Mouse (Mus musculus) CD4-positive helper T cell, adult 2 months (primary cell): ENCODE results near the gene Fgb.
A peak's percentile ranks its signal among the peaks of the same experiment; 100 is the strongest.

Experiments
- DNase-seq: peaks from one replicate; pipeline ENCODE4 v3.0.0-alpha.2; 2012; ENCODE audit warnings: low read depth, missing footprints, low spot score

Fgb gene

DNA sequence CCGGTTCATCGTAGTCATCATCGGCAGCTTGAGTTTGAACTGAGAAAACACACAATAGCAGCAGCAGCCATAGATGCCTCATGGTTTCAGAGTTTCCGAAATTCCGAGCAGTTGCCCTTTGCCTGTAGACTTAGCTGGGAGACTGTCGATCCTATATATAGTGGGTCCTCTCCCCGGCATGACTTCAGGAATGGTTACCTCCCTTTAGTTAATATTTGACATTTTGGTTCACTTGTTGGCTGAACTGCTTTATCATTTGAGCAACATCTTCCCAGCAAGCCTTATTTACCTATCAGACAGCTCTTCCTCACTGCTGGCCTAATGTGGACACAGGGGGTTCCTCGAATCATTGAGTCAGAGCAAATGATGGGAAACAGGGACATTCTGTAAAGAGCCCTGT lies at the start of gene Fgb:
Gene Fgb, minus strand, starts transcription at position 184 of the 400 bp plus-strand sequence.
- DNase-seq = no peak

DNA sequence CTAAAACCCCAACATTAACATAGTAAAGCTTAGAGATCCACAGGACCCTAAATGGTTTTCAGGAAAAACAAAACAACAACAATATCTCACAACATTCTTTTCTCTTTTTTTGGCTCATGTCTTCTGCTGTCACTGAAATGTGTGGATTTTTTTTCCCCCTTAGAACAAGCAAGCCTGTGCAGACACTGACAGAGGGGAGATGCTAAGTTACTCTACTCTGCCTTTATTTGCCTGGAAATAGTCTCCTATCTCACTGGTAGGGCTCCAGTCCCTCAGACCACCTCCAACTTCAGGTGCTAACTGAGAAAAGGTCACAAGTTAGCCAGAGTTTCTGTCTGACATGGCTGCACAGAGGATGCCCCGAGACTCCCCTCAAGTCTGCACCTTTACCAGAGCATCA lies 49.5 kb upstream of the Fgb start:
- DNase-seq = no peak

DNA sequence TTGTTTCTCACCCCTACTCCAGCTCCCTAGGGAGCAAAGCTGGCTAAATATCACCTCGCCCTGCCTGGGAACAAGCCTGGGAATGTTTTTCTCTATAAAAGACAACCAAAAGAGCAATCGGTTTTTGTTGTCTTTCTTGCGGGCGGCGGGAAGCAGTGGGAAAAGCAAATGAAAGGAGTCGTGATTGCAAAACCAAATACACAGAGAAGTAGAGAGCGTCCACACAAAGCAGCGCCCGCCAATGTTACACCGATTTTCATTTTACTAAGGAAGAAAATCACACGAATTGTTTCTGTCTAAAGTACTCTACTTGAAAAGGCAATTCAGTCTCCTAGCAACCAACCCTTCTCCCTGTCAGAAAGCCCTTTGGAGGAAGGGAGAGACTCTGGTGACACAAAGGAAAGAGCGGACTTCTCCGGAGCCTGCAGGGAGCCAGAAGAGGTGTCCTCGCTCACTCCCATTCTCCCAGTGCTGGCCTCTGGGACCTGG lies 48.9 kb upstream of the Fgb start:
- DNase-seq = no peak

DNA sequence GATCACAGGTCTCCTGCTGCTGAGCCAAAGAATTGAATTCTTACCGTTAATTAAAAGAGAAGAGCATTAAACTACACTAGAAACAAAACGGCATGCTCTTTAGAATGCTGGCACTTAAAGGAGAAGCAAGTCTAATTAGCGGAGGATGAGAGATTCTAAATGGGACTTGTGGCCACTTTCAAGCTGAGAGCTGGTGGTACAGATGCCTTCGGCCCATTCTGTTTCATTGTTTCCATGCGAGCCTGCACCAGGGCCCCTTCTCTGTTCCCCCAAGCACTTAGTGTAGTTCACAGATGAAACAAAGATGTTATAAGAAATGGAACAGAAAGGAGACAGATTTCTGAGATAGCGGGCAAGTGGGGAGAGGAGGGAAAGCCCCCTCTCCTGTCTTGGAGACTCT lies 47.9 kb upstream of the Fgb start:
- DNase-seq = no peak

DNA sequence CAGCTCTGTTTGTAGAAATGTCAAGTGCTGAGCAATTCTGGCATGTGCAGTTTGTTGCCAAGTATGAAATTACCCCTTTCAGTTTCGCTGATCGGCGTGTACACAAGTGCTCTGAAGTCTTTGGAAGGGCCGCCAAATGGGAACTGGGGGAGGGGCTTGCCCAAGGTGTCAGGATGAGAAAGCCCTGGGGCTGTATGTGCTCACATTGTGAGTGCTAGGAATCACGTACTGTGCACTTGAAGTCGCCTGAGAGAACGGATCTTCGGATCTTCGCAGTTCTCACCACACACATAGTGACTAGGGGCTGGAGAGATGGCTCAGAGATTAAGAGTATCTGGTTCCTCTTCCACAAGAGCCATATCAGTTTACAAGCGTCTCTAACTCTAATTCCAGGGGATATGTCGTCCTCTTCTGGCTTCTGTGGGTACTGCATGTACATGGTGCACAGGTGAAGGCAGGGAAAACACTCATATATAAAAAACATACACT lies 30.9 kb upstream of the Fgb start:
- peak; percentile 58 for DNase-seq

- no peak for DNase-seq
Observed at GRCm38 (mm10) chr3:83076563-83076962, 26.9 kb upstream of the Fgb start.

- DNase-seq = no peak
Observed at GRCm38 (mm10) chr3:83070231-83070630, 20.6 kb upstream of the Fgb start.

- DNase-seq = no peak
Observed at GRCm38 (mm10) chr3:83068869-83069268, 19.2 kb upstream of the Fgb start.

- no peak for DNase-seq
Observed at GRCm38 (mm10) chr3:83067920-83068319, 18.3 kb upstream of the Fgb start.

DNA sequence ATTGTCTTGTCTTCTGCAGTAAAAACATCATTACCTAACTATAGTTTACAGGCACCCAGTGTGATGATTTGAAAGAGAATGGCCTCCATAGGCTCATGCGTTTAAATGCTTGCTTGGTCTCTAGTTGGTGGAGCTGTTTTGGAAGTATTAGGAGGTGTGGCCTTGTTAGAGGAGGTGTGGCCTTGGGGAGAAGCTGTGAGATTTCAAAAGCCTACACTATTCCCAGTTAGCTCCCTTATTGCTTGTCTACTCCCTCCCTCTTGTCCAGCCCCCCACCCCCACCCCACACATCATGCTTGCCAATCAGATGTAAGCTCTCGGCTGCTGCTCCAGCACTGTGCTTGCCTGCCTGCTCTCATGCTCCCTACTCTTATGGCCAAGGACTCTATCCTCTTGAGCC lies 7.4 kb upstream of the Fgb start:
- no peak for DNase-seq

DNA sequence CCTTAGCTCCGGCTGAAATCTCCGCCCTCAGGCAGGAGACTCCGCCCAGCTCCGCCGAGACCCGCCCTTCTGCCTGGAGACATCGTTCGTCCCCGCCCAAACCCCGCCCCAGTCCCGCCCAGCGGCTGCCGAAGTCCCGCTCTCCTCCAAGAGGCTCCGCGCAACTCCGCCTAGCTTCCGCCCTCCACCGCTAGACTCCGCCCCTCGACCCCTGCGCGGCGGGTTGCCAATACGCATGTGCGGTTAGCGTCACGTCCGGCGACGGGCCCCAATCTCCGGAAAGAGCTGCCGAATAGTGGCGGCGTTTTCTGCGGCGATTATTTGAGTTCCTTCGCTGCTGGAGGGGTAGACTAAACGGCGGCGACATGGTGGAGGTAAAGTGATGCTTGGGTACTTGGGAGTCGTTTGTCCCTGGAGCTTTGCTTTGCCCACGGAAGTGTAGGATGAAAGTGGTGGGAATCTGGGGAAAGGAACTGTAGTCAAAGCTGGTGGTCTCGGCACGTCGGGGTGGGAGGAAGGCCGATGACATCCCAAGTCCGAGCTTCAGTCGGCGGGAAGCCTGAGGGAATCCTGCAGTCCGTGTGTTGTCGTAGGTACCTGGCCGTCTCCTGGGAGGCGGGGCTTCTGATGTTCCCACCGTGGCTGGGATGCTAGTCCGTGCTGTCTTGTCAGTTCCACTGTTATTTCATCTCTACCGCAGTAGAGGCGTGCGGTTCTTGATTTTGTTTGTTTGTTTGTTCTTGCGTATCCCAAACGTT lies 5.8 kb upstream of the Fgb start, which contains the start of gene Plrg1:
Gene Plrg1, plus strand, starts transcription at position 242 of the 758 bp plus-strand sequence.
- peak; percentile 98 for DNase-seq

DNA sequence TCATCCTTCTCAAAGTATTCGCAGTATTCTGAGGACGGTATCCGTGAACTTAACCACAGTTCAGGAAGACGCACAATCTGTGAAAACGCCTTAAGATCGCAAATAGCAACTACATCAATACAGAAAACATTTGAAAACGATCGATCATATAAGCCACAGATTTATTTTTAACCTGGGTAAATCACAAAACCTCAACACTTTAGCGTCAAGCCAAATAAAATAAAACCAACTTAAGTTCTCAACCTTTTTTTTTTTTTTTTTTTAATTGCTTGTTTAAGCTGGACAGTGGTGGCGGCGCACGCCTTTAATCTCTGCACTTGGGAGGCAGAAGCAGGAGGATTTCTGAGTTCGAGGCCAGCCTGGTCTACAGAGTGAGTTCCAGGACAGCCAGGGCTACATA lies 5.1 kb upstream of the Fgb start:
- no peak for DNase-seq

DNA sequence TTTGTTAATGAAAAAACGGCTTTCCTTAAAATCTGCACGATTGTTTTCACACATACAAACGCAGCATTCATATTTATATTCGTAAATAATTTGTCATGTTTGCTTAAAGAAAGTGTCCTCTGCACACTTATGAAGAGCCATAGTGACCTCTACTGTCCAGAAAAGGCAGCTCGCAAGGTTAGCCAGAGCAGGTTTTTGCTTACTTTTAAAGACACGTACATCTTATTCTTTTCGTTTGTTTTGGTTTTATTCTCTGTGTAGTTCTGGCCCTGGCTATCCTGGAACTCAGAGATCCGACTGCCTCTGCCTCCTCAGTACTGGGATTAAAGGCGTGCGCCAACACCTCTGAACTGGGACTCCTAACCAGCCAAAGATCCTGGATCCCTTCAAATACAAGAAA lies 4.1 kb upstream of the Fgb start:
- DNase-seq = peak; percentile 48

DNA sequence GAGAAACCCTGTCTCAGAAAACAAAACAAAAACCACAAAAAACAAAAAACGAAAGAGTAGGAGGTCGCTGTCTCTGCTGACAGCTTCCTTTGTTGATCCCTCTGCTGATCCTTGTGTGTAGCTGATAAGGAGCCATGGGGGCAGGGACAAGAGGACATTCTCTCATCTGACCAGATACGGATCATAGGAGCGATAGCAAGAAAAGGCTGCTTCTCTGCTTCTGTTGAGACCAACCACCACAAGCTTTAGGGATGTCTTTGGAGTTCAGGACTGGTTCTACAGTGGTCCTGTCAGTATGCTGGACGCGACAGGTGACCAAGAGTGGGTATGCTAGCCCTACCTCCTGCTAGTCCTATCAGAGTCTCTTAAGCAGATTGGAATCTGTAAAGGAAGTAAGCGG lies 3.5 kb upstream of the Fgb start:
- no peak for DNase-seq

GRCm38 (mm10) chr3:83052102-83052501 lies 2.4 kb upstream of the Fgb start:
- no peak for DNase-seq

DNA sequence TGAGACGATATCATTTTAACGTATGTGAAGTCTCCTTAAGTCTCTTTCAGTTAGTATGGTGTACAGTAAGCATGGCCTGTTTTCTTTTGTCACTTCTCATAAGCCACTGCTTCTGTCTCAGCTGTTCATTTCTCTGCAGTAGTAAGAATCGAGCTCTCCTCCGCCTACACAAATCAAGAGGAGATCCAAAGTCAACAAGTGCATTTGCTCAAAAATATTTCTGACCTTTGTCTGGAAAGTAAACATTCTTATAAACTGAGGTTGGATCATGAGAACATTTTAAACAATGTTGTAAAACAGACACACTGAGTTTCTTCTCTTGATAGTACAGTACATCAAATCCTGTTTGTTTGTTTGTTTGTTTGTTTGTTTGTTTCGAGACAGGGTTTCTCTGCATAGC lies 998 bp upstream of the Fgb start:
- no peak for DNase-seq

- DNase-seq = no peak
Observed at GRCm38 (mm10) chr3:83046649-83047048, 3.0 kb downstream of the Fgb start.

DNA sequence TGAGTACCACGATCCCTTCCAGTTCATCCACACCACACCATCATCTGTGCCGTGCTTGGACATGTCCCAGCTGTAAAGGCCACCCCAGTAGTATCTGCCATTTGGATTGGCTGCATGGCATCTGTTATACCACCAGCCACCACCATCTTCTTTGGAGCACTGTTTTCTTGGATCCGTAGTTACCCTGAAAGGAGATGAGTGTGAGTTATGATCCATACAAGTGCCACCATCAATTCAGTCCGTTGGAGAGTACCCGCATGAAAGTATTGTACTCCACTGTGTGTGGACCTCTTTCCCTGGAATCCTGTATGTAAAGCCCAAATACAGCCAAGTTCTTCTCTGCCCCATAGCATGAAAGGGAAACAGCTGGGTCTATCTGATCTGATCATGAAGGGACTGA lies 7.2 kb downstream of the Fgb start:
- no peak for DNase-seq

DNA sequence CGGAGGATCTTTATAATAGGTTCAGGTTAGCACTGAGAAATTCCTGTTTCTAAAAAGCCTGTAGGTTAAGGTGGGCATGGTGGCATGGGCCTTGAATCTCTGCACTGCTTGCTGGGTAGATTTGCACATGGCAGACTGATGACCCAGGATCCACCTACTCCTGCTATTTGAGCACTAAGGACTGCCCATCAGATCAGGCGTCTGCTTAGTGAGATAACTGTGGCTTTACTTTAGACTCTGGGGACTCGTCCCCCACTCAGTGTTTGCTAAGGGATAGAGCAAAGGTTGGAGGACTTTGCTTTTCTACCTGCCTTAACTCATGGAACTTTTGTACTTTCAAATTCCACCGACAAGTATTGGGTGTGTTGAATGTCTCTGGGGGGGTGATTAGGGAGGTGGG lies 10.0 kb downstream of the Fgb start:
- DNase-seq = no peak

DNA sequence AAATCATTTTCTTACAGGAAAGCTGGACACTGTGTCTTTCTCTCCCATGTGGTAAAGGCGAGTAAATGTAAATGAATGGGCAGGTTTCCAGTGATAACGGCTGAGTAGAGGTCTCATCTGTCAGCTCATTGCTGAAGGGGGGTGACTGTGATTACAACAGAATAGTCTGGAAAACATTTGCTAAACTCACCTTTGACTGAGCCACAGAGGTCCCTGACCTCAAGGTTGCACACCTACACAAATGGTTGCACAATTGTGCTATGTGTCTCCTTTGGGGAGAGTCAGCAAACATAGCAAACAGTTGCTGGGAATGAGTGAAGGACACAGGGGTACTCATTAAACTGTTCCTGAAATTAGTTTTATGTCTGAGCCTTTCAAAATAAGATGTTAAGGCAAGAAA lies 10.8 kb downstream of the Fgb start:
- no peak for DNase-seq

GRCm38 (mm10) chr3:83033801-83034200 lies 15.9 kb downstream of the Fgb start:
- DNase-seq = no peak

DNA sequence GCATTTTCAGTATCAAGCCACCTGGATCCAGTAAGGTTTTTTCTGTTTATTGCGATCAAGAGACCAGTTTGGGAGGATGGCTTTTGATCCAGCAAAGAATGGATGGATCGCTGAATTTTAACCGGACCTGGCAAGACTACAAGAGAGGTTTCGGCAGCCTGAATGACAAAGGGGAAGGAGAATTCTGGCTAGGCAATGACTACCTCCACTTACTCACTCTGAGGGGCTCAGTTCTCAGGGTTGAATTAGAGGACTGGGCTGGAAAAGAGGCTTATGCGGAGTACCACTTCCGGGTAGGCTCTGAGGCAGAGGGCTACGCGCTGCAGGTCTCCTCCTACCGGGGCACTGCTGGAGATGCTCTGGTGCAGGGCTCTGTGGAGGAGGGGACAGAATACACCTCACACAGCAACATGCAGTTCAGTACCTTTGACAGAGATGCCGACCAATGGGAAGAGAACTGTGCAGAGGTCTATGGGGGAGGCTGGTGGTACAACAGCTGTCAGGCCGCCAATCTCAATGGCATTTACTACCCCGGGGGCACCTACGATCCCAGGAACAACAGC lies 16.8 kb downstream of the Fgb start:
- no peak for DNase-seq

DNA sequence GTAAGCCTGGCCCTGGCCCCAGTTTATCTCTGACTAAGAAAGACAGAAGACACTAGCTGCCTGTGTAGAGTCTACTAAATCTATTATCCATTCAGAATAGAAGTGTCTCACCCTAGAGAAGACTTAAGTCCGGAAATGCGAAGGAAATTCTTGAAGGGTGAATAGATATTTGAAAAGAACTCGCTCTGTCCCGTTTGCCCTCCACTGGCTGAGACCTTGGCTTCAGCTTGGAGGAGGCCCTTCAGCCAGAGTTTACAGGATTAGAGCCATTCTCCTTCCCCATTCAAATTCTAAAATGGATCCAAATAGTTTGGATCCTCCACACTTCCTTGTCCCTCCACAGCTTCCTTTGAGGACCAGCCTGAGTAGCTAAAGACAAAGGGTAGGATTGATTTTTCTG lies 19.3 kb downstream of the Fgb start:
- no peak for DNase-seq
